8 mouse cellular contexts compared by ENCODE assay signal in genomic region chr11:101467477-101468262, GRCm38 (mm10). TPM values are rescaled to one million over a fixed set of nuclear protein-coding genes. Genes with fewer than 3 reads are reported as not detected.
DNase-seq lines count a peak whose midpoint lies in the region; ATAC-seq and TF ChIP-seq lines count a peak whose summit lies in the region.

No protein-coding gene starts in this region.

- intact Hi-C loops in left cerebral cortex, adult 2 months (cut with DNase I) = loop anchor here (2.0 kb wide), 3 partner anchors 51 to 85 kb away; partner anchors contain the start of gene Nbr1

- TF ChIP-seq POLR2A in cortical plate, adult 2 months (IDR thresholded peaks at IDR 0.05; ENCODE audit: extremely low read depth, insufficient read depth, low read length) = no peak

- peak; percentile 56; the same call in 1 of the 2 replicates for TF ChIP-seq CTCF in cortical plate, adult 2 months (IDR thresholded peaks at IDR 0.05; ENCODE audit: extremely low read depth, insufficient read depth, low read length)
- peak; percentile 71 for TF ChIP-seq CTCF in left cerebral cortex, adult 2 months (IDR thresholded peaks at IDR 0.05)

- ATAC-seq in activated CD4-positive, CD25-positive, alpha-beta regulatory T cell, adult 4 months = peak; percentile 53

- H3K27ac ChIP-seq in cortical plate, adult 2 months (ENCODE audit: insufficient read depth, low read length) = no peak overlapping the region
- peak overlapping the region; percentile 76 for H3K27ac ChIP-seq in left cerebral cortex, adult 2 months

- H3K4me3 ChIP-seq in cortical plate, adult 2 months (ENCODE audit: insufficient read depth, low read length) = peak overlapping the region; percentile 43
- peak overlapping the region; percentile 67 for H3K4me3 ChIP-seq in left cerebral cortex, adult 2 months

- peak; percentile 72 for DNase-seq in gastrocnemius, postnatal 10 days
- DNase-seq in induced T-regulatory cell, adult 2 months (ENCODE audit: low read depth) = peak; percentile 86
- peak; percentile 48 to 68 for DNase-seq in left cerebral cortex, adult 2 months (ENCODE audit: extremely low spot score in 1 of 2, low spot score in 2 of 2)
- peak; percentile 77 to 80 for DNase-seq in lung, postnatal 4 days
- peak; percentile 92 for DNase-seq in retina, postnatal 1 day
- DNase-seq in urinary bladder, adult 2 months (ENCODE audit: low spot score) = peak; percentile 70

- no peaks in the 10 kb centered on the region for H3K4me1 ChIP-seq in cortical plate, adult 2 months (ENCODE audit: control insufficient read depth, insufficient read depth, low read length)

RNA-seq across cellular contexts. Expression of gene Vat1, which starts 1.6 kb away (rescaled TPM):
- polyA plus RNA-seq in activated CD4-positive, CD25-positive, alpha-beta regulatory T cell, adult 4 months (2017; shearing (Covaris generic)) = 1 to 10 TPM in 1 of 2 experiments, under 1 TPM in 1; 0.60 to 1.5 TPM
- 27.6 and 33.5 TPM in 2 replicates for polyA plus RNA-seq in cortical plate, adult 2 months (2012; rRNA removed)
- total RNA-seq in gastrocnemius, postnatal 10 days (2021) = 10 to 100 TPM; 39.4 to 50.2 TPM
- 10 to 100 TPM; 33.4 to 36.8 TPM for total RNA-seq in left cerebral cortex, adult 2 months (2021)
- 172 and 197 TPM in 2 replicates for polyA plus RNA-seq in urinary bladder, adult 2 months (2012; rRNA removed)

RNA-seq across cellular contexts. Expression of gene Rnd2, which starts 2.9 kb away (rescaled TPM):
- under 1 TPM; 0.24 to 0.36 TPM for polyA plus RNA-seq in activated CD4-positive, CD25-positive, alpha-beta regulatory T cell, adult 4 months (2017; shearing (Covaris generic))
- polyA plus RNA-seq in cortical plate, adult 2 months (2012; rRNA removed) = 162 and 179 TPM in 2 replicates
- total RNA-seq in gastrocnemius, postnatal 10 days (2021) = 1 to 10 TPM; 5.0 to 5.8 TPM
- total RNA-seq in left cerebral cortex, adult 2 months (2021) = 100 to 1,000 TPM; 141 to 159 TPM
- 19.2 TPM in 2 replicates for polyA plus RNA-seq in urinary bladder, adult 2 months (2012; rRNA removed)

RNA-seq across cellular contexts. Expression of gene Ifi35, which starts 19.5 kb away (rescaled TPM):
- 100 to 1,000 TPM; 148 to 179 TPM for polyA plus RNA-seq in activated CD4-positive, CD25-positive, alpha-beta regulatory T cell, adult 4 months (2017; shearing (Covaris generic))
- 6.8 and 7.3 TPM in 2 replicates for polyA plus RNA-seq in cortical plate, adult 2 months (2012; rRNA removed)
- 1 to 10 TPM; 6.6 to 7.2 TPM for total RNA-seq in gastrocnemius, postnatal 10 days (2021)
- 1 to 10 TPM; 2.4 to 3.2 TPM for total RNA-seq in left cerebral cortex, adult 2 months (2021)
- 66.6 and 79.9 TPM in 2 replicates for polyA plus RNA-seq in urinary bladder, adult 2 months (2012; rRNA removed)

RNA-seq across cellular contexts. Expression of gene Rpl27, which starts 25.6 kb away (rescaled TPM):
- polyA plus RNA-seq in activated CD4-positive, CD25-positive, alpha-beta regulatory T cell, adult 4 months (2017; shearing (Covaris generic)) = 100 to 1,000 TPM; 581 to 812 TPM
- 397 and 424 TPM in 2 replicates for polyA plus RNA-seq in cortical plate, adult 2 months (2012; rRNA removed)
- total RNA-seq in gastrocnemius, postnatal 10 days (2021) = 10 to 100 TPM; 55.9 to 84.8 TPM
- total RNA-seq in left cerebral cortex, adult 2 months (2021) = 10 to 100 TPM; 31.5 to 34.7 TPM
- polyA plus RNA-seq in urinary bladder, adult 2 months (2012; rRNA removed) = 932 and 1,046 TPM in 2 replicates

RNA-seq across cellular contexts. Expression of gene Ptges3l, which starts 42.5 kb away (rescaled TPM):
- polyA plus RNA-seq in activated CD4-positive, CD25-positive, alpha-beta regulatory T cell, adult 4 months (2017; shearing (Covaris generic)) = 1 to 10 TPM; 1.1 to 4.2 TPM
- 7.5 and 7.7 TPM in 2 replicates for polyA plus RNA-seq in cortical plate, adult 2 months (2012; rRNA removed)
- total RNA-seq in gastrocnemius, postnatal 10 days (2021) = 100 to 1,000 TPM in 1 of 2 experiments, 10 to 100 TPM in 1; 90.6 to 101 TPM
- total RNA-seq in left cerebral cortex, adult 2 months (2021) = 1 to 10 TPM; 2.3 to 4.2 TPM
- polyA plus RNA-seq in urinary bladder, adult 2 months (2012; rRNA removed) = 21.1 and 28.2 TPM in 2 replicates

Comparison
In these comparisons a context has a peak if more than half of its experiments do, and no peak if none do; other contexts are left out.
1. RNA of gene Vat1, which starts 1.6 kb away (polyA plus RNA-seq): 172 to 197 TPM in urinary bladder, adult 2 months and 27.6 to 33.5 TPM in cortical plate, adult 2 months; 0.60 to 1.5 TPM in activated CD4-positive, CD25-positive, alpha-beta regulatory T cell, adult 4 months; every median in the first group is over 10 times any median in the second.
2. RNA of gene Rnd2, which starts 2.9 kb away (polyA plus RNA-seq): 162 to 179 TPM in cortical plate, adult 2 months and 19.2 TPM in urinary bladder, adult 2 months; 0.24 to 0.36 TPM in activated CD4-positive, CD25-positive, alpha-beta regulatory T cell, adult 4 months; every median in the first group is over 10 times any median in the second.
3. Peak in every context shown above with its lines, with median percentiles within 50 percentile points of each other: DNase-seq.